Mouse (Mus musculus) skeletal muscle tissue, adult 2 months (tissue): Measurements from ENCODE around the gene Macrod2.

Experiments used
- DNase-seq: peaks from one replicate; pipeline ENCODE4 v3.0.0-alpha.2; 2012; ENCODE audit warnings: low read depth, low spot score

The Macrod2 gene

DNA sequence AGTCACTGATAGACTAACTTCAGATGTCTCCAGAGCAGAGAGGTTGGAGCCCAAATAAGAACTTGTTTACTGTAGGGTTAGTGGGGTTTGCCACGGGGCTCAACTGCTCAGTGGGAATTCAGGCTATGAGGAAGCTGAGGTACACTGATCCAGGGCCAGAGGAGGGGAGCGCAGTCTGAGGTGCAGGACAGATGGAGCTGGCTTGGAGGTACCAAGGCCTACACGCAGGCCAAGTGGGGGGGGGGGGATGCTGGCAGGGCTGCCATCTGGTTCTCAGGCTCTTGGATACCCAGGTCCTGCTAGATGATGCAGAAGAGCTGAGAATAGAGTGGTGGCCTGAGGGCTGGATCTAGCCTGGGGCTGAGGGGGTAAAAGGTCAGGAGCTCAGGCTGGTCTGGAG, 1931.6 kb downstream of the Macrod2 start:
- DNase-seq = no peak

DNA sequence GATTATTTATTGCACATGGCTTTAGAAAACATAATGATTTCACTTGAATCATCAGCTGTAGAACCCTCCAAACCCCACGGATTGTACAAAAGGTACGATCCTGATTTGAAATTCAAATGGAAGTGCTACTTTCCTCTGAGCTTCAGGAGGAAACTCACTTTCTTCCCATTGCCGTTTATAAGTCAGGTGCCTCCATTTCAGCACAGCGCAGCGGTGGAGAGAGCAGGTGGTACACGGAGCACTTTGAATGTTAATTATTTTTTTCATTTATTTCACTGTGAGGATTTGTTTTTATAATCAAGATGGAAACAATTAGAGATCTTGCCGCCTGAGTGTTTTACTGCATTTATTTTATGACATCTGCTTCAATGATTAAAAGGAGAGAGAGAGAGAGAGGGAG, 1934.7 kb downstream of the Macrod2 start:
- DNase-seq = no peak

DNA sequence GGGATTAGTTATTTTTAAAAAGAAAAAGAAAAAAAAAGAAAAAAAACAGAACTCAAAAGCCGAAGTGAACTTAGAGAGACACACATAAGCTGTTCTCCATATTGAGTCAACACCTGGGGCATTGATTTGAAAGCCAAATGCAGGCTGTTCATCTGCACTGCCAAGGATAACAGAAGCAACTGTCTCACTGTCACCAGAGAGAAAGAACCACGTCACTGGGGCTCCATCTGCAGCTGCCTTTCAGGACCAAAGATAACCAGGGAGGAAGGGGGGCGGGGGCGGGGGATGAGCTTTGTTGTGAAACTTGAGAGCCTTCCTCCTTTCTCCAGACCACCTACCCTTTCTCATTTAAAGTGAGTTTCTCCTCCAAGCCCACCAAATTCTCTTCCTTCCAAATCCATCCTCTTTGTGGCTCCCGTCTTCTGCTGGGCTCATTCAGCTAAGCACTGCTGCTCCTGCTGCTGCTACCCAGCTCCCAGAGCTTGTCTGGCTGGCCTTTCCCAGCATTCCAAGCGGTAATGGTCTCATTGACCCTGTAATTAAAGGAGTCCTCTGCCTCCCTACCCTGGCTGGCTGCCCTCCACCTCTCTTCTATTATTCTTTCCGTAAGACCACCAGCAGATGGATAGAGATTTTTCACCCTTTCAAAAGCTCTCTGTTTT, 1939.5 kb downstream of the Macrod2 start:
- DNase-seq = no peak

DNA sequence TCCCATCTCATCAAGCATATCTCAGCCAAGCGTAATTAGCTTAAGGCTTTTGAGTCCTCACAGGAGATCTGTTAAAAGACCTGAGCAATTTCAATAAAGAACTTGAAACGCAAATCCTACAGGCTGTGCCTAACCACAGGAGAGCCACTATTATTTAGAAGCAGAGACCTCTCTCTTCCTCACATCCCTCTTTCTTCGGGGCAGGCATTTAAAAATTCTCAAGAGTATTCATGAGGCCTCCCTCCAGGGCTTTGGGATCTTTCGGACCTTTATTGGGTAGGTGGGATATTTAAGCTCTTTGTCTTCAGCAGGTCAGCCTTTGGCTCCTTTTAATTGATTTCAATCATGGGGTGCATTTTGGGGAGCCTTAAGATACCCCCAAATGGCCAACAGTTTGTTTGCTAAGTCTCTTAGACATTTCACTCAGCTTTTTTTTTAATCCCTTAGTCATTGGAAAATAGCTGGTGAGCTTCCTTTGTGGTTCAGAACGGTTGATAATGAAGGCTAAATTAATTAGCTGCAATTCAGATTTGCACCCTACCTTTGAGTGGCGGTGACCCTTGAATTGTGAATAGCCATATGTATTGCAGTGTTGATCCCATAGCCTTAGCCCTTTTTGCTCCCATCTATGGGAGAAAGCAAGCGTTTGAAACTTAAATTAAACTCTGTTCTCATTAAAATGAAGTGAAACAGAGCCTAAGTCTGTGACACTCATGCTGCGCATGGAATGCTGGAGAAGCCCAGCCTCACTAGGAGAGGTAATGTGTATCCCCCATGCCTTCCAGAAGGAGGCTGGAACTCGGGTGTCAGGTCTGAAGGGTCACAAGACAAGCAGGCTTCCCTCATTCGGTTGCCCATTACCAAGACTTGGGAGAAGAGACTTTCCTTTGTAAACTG, 1940.2 kb downstream of the Macrod2 start:
- DNase-seq = no peak

DNA sequence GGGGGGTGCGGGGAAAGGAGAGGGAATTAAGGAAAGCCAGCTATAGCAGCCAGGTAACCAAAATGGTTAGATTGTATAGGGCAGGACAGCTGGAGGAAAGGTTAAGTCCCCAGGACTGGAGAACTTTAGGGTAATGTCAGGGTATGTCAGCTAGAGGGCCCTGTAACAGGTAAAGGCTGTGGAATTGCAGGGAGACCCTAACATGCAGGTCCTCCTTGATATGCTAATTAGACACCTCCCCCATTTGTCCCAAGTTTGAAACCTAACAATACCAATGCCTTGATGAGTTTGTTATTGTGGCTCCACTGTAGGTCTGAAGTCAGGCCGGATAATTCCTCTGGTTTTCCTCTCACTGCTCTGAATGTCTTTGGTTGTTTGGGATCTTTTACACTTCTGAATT, 1948.9 kb downstream of the Macrod2 start:
- DNase-seq = no peak

DNA sequence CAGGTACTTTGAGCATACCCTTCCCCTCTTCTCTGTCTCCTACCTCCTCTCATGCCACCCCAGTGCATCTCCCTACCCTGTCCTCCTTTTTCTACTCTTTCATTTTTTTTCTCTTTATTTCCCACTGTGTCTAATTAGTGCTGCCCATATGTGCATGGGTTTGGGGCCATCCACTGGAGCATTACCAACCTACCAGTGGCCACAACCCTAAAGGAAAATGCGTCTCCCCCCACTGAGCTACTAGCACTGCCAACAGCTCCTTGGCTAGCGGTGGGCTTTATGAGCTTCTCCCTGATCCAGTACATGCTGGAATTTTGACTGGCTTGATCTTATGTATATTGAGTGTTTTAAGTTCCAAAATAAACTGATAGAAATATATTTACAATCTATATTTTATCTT, 1949.6 kb downstream of the Macrod2 start:
- DNase-seq = no peak

DNA sequence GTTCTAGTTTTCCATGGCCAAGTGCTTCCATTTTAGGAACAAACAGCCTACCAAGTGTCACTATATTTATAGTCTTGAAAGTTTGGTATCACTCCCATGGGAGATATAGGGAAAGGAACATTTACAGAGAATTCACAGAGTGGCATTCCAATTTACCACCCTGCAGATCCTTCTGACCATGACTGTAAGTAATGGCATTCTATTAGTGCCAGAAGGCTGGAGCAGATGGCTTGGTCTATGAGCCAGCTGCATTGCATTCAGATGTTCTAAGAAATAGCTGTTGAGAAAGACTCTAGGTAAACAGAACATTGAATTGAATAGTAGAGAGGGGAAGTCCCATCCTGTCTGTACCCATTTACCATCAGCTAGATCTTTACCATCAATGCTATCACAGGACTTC, 1954.7 kb downstream of the Macrod2 start:
- no peak for DNase-seq

DNA sequence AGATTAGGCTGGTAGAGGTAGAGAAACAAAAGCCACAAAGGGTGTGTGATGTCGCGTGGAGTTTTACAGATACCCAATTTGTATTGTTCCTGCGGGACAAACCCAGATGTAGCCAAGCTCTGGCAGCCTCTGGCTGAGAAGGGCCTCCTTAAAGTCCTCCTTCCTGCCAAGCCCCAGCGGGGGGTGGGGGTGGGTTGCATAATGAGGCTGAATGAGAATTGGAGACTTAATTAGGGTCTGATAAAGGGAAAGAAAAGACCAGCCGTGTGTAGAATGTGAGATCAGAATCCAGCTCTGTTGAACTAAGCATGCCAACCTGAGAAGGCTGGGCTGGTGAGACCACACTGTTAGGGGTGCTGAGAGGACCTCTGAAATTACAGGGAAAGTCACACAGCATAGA, 1967.8 kb downstream of the Macrod2 start:
- no peak for DNase-seq

DNA sequence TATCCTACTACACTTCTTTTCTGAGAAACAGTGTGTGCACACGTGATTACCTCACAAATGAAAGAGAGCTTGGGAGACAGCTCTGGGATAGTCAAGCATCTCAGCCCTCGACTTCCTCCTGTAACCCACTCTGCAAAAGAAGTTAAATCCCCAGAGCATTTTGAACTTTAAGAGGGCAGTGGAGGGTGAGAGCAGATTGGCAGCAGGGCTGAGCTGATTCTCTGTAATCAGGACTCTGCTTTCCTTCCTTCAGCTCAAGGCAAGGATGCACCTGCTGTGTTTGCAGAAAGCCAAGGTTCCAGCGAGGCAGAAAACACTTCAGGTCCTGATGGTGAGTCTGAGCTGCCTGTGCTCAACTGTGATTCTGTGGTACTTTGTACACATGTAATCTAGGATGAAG, 1978.9 kb downstream of the Macrod2 start:
- no peak for DNase-seq

DNA sequence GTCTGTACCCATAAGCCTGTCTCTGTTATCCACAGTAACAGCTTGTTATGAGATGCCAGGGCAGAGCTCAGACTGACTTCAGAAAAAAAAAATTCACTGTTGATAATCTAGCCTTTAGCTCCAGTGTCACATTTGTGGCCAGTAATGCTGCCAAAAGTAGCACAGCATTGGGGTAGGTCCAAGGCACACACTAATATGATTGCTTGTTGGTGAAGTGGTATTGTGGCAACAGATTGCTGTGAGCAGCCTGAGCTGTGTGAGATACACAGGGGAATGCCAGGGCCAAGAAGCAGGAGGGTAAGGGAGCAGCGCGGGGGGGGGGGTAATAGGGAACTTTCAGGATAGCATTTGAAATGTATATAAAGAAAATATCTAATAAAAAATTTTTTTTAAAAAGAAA, 1985.5 kb downstream of the Macrod2 start:
- DNase-seq = no peak

DNA sequence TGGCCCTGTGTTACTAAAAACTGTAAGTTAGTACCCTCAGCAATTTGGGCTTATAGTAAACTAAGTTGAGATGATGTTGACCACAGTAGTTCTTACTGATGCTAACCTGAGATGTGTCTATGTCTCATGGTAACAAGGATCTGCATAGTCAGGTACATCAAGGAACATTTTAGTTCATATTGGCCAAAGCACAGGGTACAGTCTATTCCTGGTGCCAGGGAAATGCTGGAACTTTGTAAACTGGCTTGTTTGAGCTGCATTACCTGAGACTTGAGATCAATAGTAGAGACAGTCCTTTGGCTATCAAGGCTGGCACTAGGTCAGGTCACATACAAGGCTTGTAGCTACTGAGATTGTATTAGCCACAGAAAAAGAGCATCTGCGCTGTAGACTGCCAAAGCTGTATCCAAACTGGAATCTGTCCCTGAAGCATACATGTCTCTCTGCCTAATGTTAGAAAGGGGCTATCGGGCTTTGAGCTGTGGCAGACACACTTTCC, 1986.0 kb downstream of the Macrod2 start:
- DNase-seq = no peak

DNA sequence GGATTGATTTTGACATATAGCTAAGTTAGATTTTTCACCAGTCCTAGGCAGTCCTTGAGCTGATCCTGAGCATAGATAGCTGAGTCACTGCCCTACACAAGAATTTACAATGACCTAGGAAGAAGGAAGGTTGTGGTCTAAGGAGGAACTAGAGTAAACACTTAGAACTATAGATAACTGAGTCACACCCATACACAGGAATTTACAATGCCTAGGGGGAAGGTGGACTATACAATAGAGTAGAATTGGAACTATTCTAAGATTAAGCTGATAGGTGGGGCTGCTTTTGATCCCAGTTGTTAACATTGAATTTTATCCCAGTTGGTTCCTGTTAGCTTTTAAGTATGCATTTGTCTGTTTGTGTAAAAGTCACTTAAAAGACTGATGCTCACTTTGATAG, 1998.4 kb downstream of the Macrod2 start:
- DNase-seq = no peak

DNA sequence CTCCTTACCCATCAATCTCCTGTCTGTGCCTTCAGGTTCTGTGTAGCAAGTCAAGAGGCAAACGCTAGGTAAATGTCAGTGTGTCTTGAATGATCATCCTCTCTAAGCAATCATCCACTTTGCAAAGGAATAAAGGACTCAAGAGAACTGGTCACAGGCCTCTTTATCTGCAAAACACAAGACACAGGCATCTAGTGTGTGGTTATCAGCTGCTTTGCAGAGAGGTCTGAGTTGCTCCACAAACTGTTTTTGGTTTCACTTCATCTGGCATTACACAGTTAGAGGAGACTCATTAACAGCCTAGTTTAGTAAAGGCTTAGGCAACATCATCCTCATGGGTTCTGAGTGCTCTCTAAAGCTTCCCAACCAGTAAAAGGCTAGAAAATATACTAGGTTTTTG, 2004.4 kb downstream of the Macrod2 start:
- DNase-seq = no peak

DNA sequence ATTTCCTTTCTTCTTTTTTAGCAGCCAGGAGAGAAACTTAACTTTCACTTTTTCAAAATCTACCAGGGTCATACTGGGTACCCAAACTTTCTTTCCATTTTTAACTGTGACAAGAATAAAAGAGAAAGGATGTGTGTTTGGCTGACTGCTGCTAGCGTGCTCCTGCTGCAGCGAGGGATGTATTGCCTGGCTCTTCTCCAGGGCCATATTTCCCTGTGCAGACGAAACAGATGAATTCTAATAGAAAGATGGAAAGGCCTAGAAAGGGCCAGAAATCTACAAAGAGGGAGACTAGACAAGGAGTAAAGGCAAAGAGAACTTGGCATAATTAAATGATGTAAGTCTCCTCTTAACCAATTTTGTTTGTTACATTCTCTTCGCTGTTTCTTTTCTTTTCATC, 2005.7 kb downstream of the Macrod2 start:
- DNase-seq = no peak

DNA sequence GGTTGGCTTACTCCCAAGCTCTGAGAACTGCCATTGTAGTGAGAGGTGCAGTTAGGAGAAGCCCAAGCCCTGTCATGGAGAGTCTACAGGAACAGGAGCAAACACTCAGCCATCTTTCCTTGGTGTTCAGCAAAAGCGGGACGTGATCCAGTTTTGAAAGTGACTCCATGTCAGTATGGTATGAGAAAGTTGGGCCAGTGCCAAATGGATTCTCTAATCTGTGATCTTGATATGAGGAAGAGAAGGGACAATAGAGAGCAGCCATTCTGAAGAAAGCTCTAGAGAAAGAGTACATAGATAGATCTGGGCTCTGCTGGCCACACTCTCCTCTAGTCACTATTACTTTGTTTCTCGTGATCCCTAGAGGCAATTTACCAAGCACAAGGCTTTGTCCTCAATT, 2006.2 kb downstream of the Macrod2 start:
- no peak for DNase-seq

DNA sequence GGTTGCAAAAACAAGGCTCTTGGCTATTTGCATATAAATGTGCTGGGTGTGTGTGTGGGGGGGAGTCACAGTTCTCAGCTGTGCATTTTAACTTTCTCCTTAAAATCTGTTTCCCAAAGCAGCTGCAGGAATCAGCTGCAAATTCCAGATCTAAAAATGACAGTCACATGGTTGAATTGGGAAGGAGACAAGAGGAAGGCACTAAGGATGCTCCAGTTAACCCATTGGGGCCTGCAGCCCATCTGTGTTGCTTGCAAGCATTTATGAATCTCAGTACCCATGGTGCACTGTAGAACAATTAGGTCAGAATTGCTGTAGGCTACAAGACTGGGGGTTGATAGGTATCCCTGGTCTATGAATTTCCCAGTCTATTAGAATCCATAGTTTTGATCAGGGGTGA, 2008.3 kb downstream of the Macrod2 start:
- DNase-seq = no peak

DNA sequence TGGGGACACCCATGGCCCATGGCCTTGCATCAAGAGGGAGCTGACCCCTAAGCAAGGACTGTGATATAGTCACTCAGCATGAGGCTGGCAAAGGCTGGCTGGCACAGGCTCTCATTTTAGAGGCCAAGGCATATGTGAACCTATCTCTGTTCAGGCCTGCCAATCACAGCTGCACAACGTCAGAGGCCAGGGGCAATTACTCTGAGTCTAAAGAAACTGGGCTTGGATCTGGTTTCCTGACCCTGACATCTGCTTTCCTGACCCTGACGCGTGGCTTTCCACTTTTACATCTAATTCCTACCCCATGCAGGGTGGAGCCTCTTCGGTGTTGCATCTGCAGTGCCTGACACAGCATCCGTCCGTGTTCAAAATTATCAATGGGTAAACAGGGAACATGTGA, 2009.2 kb downstream of the Macrod2 start:
- DNase-seq = no peak

DNA sequence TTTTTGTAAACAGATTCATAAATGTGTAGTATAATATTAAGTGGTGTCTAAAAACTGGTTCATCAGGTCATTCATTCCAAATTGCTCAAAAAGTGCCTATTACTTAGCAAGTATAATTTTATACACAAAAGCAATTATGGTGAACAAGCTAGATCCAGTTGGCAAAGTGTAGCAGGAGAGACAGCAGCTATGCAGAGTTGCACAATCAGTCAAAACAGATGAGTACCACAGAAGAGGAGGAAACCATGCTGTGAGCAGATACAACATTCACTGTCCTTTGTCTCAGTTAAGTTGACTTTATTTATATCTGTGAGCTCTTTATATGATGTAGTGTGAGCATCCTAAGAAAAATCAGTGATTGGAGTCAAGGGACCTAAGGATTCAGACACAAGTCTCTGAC, 2012.2 kb downstream of the Macrod2 start:
- no peak for DNase-seq

DNA sequence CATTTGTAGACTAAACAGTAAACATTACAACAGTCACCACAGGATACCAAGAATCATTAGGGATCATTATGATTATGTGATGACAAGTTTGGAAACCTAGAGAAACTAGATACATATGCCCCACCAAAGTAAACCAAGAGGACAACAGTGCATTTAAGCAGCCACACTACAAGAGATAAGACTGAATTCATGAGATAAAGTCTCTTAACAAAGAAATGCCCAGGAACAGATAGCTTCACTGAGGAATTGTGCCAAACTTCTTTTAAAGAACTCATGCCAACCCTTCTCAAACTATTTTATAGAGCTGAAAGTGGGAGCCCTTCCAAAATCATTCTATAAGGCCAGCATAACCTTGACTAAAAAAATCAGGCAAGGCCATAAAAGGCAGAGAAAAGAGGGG, 2015.0 kb downstream of the Macrod2 start:
- no peak for DNase-seq

DNA sequence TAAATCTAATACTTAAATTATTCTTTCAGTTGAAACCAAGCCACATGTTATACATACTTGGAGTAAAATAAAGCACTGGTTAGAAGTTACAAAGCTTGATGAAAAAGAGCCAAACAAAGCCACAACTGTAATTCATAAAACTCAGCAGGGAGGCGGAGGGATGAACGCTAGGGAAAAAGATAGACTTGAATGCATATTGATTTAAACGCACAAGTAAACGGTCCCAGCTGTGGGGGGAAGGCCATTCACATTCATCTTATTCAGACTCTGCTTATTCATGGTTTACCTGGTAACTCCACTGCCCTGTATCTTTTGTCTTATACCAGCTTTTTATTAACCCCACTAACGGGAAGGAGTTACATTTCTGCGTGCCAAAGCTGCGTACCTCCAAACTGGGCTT, 2038.0 kb downstream of the Macrod2 start:
- DNase-seq = no peak

DNA sequence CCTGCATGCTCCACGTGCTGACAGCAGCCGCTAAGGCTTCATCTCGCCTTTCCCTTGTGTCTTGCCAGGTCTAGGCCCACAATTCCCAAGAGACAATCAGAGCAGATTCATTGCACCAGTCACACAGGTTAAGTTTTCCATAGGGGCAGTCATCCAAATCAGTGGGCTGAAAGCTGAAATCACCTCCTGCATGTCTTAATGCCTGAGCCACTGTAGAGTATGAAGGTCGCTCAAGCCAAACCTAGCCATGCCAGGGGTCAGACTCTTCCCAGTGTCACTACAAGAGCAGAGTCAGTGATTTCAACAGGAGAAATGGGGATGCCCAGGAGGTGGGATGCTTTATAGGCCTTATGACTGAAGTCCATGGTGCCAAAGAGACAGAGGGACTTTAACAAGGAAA, 2039.6 kb downstream of the Macrod2 start:
- no peak for DNase-seq

DNA sequence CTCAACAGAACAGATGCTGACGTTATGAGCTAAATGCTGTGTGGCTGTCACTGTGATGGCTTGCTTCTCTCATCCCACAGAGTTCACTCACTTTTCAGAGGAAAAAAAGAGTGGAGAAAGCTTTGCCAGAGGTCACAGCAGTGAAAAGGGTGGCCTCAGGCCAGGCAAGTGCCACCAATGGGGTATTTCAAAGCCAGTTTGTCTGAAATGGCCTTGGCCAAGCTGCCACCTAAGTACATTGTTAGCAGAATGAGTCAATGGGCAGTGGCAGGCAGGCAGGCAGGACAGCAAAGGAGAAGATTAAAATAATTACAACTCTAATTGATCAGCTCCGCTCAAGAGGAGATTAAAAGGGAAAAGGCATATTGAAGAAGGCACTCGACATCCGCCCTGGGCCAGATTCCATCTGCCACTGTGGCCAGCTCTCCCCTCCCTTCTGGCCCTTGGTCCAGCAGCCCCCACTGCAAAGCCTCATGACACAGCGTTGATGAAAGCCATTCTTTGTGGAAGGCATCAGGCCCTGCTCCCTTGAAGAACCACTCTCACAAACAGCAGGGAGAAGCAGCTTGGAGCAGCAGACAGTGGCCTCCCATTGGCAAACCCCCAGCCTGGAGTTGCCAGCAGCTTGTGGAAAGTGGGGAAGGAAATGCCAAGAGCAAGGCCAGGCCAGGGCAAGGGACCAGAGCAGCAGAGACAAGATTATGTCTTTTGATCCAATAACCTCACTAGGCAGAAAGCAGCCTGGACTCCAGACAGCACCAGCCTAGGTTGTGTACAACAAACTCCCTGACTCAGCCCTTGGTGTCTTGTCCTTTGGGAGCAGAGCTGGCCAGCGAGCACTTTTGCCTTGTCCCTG, 2042.7 kb downstream of the Macrod2 start:
- DNase-seq = peak; percentile 41
